In genomic region chr11:116823885-116824284, GRCm38 (mm10) we compare ENCODE assay signal across 4 mouse cellular contexts. TPM values are rescaled to one million over a fixed set of nuclear protein-coding genes. Genes with fewer than 3 reads are reported as not detected.
DNase-seq lines count a peak whose midpoint lies in the region; ATAC-seq lines count a peak whose summit lies in the region.

No protein-coding gene starts in this region.

- peak; percentile 50 to 76 for DNase-seq in layer of hippocampus, adult 18-20 months (ENCODE audit: low spot score in 2 of 2)
- peak; percentile 58 for DNase-seq in layer of hippocampus, adult 9-11 months
- peak; percentile 61 for DNase-seq in right cerebral cortex, adult 18-20 months

- ATAC-seq in frontal cortex, adult (ENCODE audit: low TSS enrichment) = peak; percentile 27; the same call in 1 of the 2 replicates

RNA-seq across cellular contexts. Expression of gene Mxra7, which starts 4.0 kb away (rescaled TPM):
- 10 to 100 TPM; 21.1 to 21.5 TPM for total RNA-seq in layer of hippocampus, adult 18-20 months (2021)

RNA-seq across cellular contexts. Expression of gene Mettl23, which starts 19.2 kb away (rescaled TPM):
- total RNA-seq in layer of hippocampus, adult 18-20 months (2021) = 10 to 100 TPM; 25.7 to 27.4 TPM

RNA-seq across cellular contexts. Expression of gene Jmjd6, which starts 19.4 kb away (rescaled TPM):
- 10 to 100 TPM; 38.3 to 39.9 TPM for total RNA-seq in layer of hippocampus, adult 18-20 months (2021)

RNA-seq across cellular contexts. Expression of gene Mfsd11, which starts 28.4 kb away (rescaled TPM):
- total RNA-seq in layer of hippocampus, adult 18-20 months (2021) = 10 to 100 TPM; 36.3 to 39.1 TPM

RNA-seq across cellular contexts. Expression of gene Srsf2, which starts 29.0 kb away (rescaled TPM):
- total RNA-seq in layer of hippocampus, adult 18-20 months (2021) = 100 to 1,000 TPM; 166 to 176 TPM

Comparison
In these comparisons a context has a peak if more than half of its experiments do, and no peak if none do; other contexts are left out.
1. Peak in every context shown above with its lines: DNase-seq and ATAC-seq.